Mouse (Mus musculus) erythroblast, embryonic 14.5 days (primary cell): Measurements from ENCODE around the gene Ica1l.

Experiments used
- GATA1 ChIP-seq: IDR thresholded peaks from 2 replicates; pipeline ENCODE4 v1.6.1; 2012; ENCODE audit warnings: low read length, inconsistent platforms, mixed read lengths
- TAL1 ChIP-seq: IDR thresholded peaks from 3 replicates; pipeline ENCODE4 v1.6.1; 2012; ENCODE audit warnings: low read length, inconsistent platforms, mixed read lengths

GRCm38 (mm10) chr1:59997352-59997751 is 45.6 kb downstream of the Ica1l start:
- no peak for TF ChIP-seq GATA1
- no peak for TF ChIP-seq TAL1
